Mouse (Mus musculus) MEL (cell line): ENCODE measurements at regions not wholly inside any gene's neighbourhood (a gene's known extent, or its start where the extent isn't known, plus 50 kb on each side); places are given as distances from the start of the nearest gene placed in this dataset.
A peak's percentile ranks its signal among the peaks of the same experiment; 100 is the strongest.

Source experiments
- DNase-seq: peaks from one replicate; pipeline ENCODE4 v3.0.0; 2011; ENCODE audit warnings: low read depth, low spot score
- H3K27ac ChIP-seq: 2 replicates; pipeline ENCODE4 v1.5.1; 2012; ENCODE audit warnings: low read depth, mild to moderate bottlenecking, control low read depth, low read length, moderate library complexity; ENCODE audit not compliant: control insufficient read depth
- H3K27me3 ChIP-seq, 2 experiments: fragments of 150-350 bp in 1 of 2; sonication (generic) in 1 of 2; 2 replicates each; pipeline ENCODE4 v1.6.1; 2012; ENCODE audit warnings: low read length in 2 of 2, mild to moderate bottlenecking in 2 of 2, improper control_type of control experiment in 1 of 2, moderate library complexity in 1 of 2; ENCODE audit not compliant: insufficient read depth in 2 of 2, control insufficient read depth in 1 of 2
- H3K36me3 ChIP-seq, 2 experiments: 2 replicates each; pipeline ENCODE4 v1.6.1; 2012 to 2014; ENCODE audit warnings: low read length in 2 of 2, improper control_type of control experiment in 1 of 2, inconsistent platforms in 1 of 2, mild to moderate bottlenecking in 1 of 2; ENCODE audit not compliant: insufficient read depth in 2 of 2, control insufficient read depth in 1 of 2
- H3K4me1 ChIP-seq, 2 experiments: fragments of 150-350 bp in 1 of 2; sonication (generic) in 1 of 2; 2 replicates each; pipeline ENCODE4 v1.6.1; 2012; ENCODE audit warnings: low read length in 2 of 2, improper control_type of control experiment in 1 of 2, mild to moderate bottlenecking in 1 of 2; ENCODE audit not compliant: insufficient read depth in 2 of 2, control insufficient read depth in 1 of 2
- H3K4me3 ChIP-seq, 2 experiments: fragments of 150-350 bp in 1 of 2; sonication (generic) in 1 of 2; 2 replicates each; pipeline ENCODE4 v1.5.1; 2012; ENCODE audit warnings: low read depth in 2 of 2, low read length in 2 of 2, mild to moderate bottlenecking in 2 of 2, moderate library complexity in 2 of 2, control low read depth in 1 of 2, improper control_type of control experiment in 1 of 2; ENCODE audit not compliant: control insufficient read depth in 1 of 2, insufficient read depth in 1 of 2
- H3K79me2 ChIP-seq: 2 replicates; pipeline ENCODE4 v1.6.1; 2012; ENCODE audit warnings: mild to moderate bottlenecking, low read length, moderate library complexity; ENCODE audit not compliant: control insufficient read depth, poor library complexity, insufficient read depth
- H3K9ac ChIP-seq: 2 replicates; pipeline ENCODE4 v1.6.1; 2012; ENCODE audit warnings: low read depth, mild to moderate bottlenecking, control low read depth, low read length, moderate library complexity; ENCODE audit not compliant: control insufficient read depth, poor library complexity, severe bottlenecking
- H3K9me3 ChIP-seq: fragments of 150-350 bp; sonication (generic); replicated peaks from 2 replicates; pipeline ENCODE4 v1.6.1; 2012; ENCODE audit warnings: mild to moderate bottlenecking, low read length, improper control_type of control experiment, moderate library complexity; ENCODE audit not compliant: insufficient read depth
- CHD1 ChIP-seq: IDR thresholded peaks from 2 replicates; pipeline ENCODE4 v1.6.1; 2012; ENCODE audit warnings: low read depth, mild to moderate bottlenecking, inconsistent platforms, low read length, improper control_type of control experiment
- CHD2 ChIP-seq: IDR thresholded peaks from 2 replicates; pipeline ENCODE4 v1.6.1; 2011; ENCODE audit warnings: low read length, improper control_type of control experiment
- CTCF ChIP-seq, 3 experiments: IDR thresholded peaks in 2 of 3; conservative IDR thresholded peaks in 1 of 3; 2 replicates each; pipeline ENCODE4 v1.5.1; 2011 to 2012; ENCODE audit warnings: low read length in 3 of 3, low read depth in 2 of 3, mild to moderate bottlenecking in 2 of 3, improper control_type of control experiment in 1 of 3, inconsistent platforms in 1 of 3, mixed read lengths in 1 of 3, moderate library complexity in 1 of 3; ENCODE audit not compliant: control insufficient read depth in 1 of 3, insufficient read depth in 1 of 3, poor library complexity in 1 of 3, severe bottlenecking in 1 of 3
- E2F4 ChIP-seq: IDR thresholded peaks from 2 replicates; pipeline ENCODE4 v1.6.1; 2011; ENCODE audit warnings: low read depth, low read length, improper control_type of control experiment, borderline replicate concordance
- ETS1 ChIP-seq: IDR thresholded peaks from 2 replicates; pipeline ENCODE4 v1.6.1; 2012; ENCODE audit warnings: low read depth, mild to moderate bottlenecking, inconsistent platforms, low read length, improper control_type of control experiment, moderate library complexity
- JUND ChIP-seq: IDR thresholded peaks from 2 replicates; pipeline ENCODE4 v1.6.1; 2011; ENCODE audit warnings: low read depth, mild to moderate bottlenecking, improper control_type of control experiment, low read length
- KAT2A ChIP-seq: conservative IDR thresholded peaks from 2 replicates; pipeline ENCODE4 v1.6.1; 2012; ENCODE audit warnings: low read depth, low read length, improper control_type of control experiment, inconsistent platforms
- MAFK ChIP-seq: IDR thresholded peaks from 2 replicates; pipeline ENCODE4 v1.6.1; 2011; ENCODE audit warnings: low read depth, mild to moderate bottlenecking, low read length, improper control_type of control experiment, borderline replicate concordance
- MAX ChIP-seq: IDR thresholded peaks from 2 replicates; pipeline ENCODE4 v1.6.1; 2011; ENCODE audit warnings: low read length, improper control_type of control experiment
- MEF2A ChIP-seq: IDR thresholded peaks from 2 replicates; pipeline ENCODE4 v1.6.1; 2014; ENCODE audit warnings: low read depth, mild to moderate bottlenecking, inconsistent platforms, low read length, improper control_type of control experiment; ENCODE audit not compliant: poor library complexity, insufficient replicate concordance, severe bottlenecking; ENCODE audit errors: extremely low read depth
- MXI1 ChIP-seq: IDR thresholded peaks from 2 replicates; pipeline ENCODE4 v1.6.1; 2011; ENCODE audit warnings: mild to moderate bottlenecking, low read depth, low read length, improper control_type of control experiment
- MYB ChIP-seq: IDR thresholded peaks from 2 replicates; pipeline ENCODE4 v1.6.1; 2011; ENCODE audit warnings: mild to moderate bottlenecking, low read depth, low read length, improper control_type of control experiment
- MYC ChIP-seq: IDR thresholded peaks from 2 replicates; pipeline ENCODE4 v1.6.1; 2011; ENCODE audit warnings: low read depth, mild to moderate bottlenecking, low read length, improper control_type of control experiment, moderate library complexity
- NRF1 ChIP-seq: IDR thresholded peaks from 2 replicates; pipeline ENCODE4 v1.6.1; 2014; ENCODE audit warnings: low read depth, mild to moderate bottlenecking, inconsistent platforms, low read length, improper control_type of control experiment, moderate library complexity; ENCODE audit not compliant: poor library complexity, insufficient read depth, severe bottlenecking
- POLR2A ChIP-seq, 2 experiments: IDR thresholded peaks; 2 replicates each; pipeline ENCODE4 v1.6.1; 2011 to 2012; ENCODE audit warnings: low read length in 2 of 2, mild to moderate bottlenecking in 2 of 2, control low read depth in 1 of 2, improper control_type of control experiment in 1 of 2, low read depth in 1 of 2, moderate library complexity in 1 of 2; ENCODE audit not compliant: control insufficient read depth in 1 of 2, insufficient read depth in 1 of 2, poor library complexity in 1 of 2
- POLR2AphosphoS2 ChIP-seq: IDR thresholded peaks from 2 replicates; pipeline ENCODE4 v1.6.1; 2011; ENCODE audit warnings: low read length, improper control_type of control experiment
- RAD21 ChIP-seq: IDR thresholded peaks from 2 replicates; pipeline ENCODE4 v1.6.1; 2011; ENCODE audit warnings: mild to moderate bottlenecking, low read depth, low read length, improper control_type of control experiment
- RCOR1 ChIP-seq: IDR thresholded peaks from 2 replicates; pipeline ENCODE4 v1.6.1; 2012; ENCODE audit warnings: low read depth, mild to moderate bottlenecking, inconsistent platforms, low read length, improper control_type of control experiment
- SMC3 ChIP-seq: IDR thresholded peaks from 2 replicates; pipeline ENCODE4 v1.6.1; 2011; ENCODE audit warnings: low read depth, low read length, improper control_type of control experiment
- TAL1 ChIP-seq: IDR thresholded peaks from 2 replicates; pipeline ENCODE4 v1.6.1; 2012; ENCODE audit warnings: mild to moderate bottlenecking, inconsistent platforms, low read length, moderate library complexity, mixed read lengths
- TBP ChIP-seq: IDR thresholded peaks from 2 replicates; pipeline ENCODE4 v1.8.0; 2011; ENCODE audit warnings: low read depth, low read length, improper control_type of control experiment
- TCF12 ChIP-seq: IDR thresholded peaks from 2 replicates; pipeline ENCODE4 v1.6.1; 2014; ENCODE audit warnings: low read depth, mild to moderate bottlenecking, inconsistent platforms, low read length, improper control_type of control experiment, moderate library complexity
- USF1 ChIP-seq: IDR thresholded peaks from 2 replicates; pipeline ENCODE4 v1.6.1; 2014; ENCODE audit warnings: low read depth, mild to moderate bottlenecking, inconsistent platforms, low read length, improper control_type of control experiment, moderate library complexity
- ZC3H11A ChIP-seq: IDR thresholded peaks from 2 replicates; pipeline ENCODE4 v1.6.1; 2012; ENCODE audit warnings: low read depth, mild to moderate bottlenecking, inconsistent platforms, low read length, improper control_type of control experiment
- ZKSCAN1 ChIP-seq: IDR thresholded peaks from 2 replicates; pipeline ENCODE4 v1.6.1; 2012; ENCODE audit warnings: low read depth, mild to moderate bottlenecking, inconsistent platforms, low read length, improper control_type of control experiment, moderate library complexity
- ZNF384 ChIP-seq: IDR thresholded peaks from 2 replicates; pipeline ENCODE4 v1.6.1; 2012; ENCODE audit warnings: low read depth, mild to moderate bottlenecking, inconsistent platforms, low read length, improper control_type of control experiment

DNA sequence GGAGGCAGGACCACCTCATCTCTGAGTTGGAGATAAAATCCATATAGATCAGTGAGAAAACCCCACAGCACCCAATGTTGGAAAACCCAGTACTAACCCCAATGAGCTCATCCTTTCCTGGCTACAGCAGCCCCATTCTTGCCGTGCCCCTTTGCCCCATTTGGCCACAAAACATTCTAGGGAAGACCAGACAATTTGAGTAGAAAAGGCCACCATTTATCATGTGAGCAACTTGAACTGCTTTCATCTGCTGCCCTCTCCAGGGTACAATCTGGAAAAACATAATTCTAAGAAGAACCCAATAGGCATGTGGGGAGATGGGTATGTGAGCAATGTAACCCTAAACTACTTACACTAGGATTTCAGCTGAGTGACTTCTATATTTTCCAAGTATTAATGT, 274.7 kb downstream of the Tex13c3 start:
- TF ChIP-seq RAD21, result peak; percentile 3
- TF ChIP-seq CTCF (IDR thresholded peaks at IDR 0.05 in 2 of 3, conservative IDR thresholded peaks at IDR 0.05 in 1 of 3; ENCODE audit: control insufficient read depth in 1 of 3, insufficient read depth in 1 of 3, low read depth in 2 of 3, low read length in 3 of 3, poor library complexity in 1 of 3, severe bottlenecking in 1 of 3), result no peak
- no peak for TF ChIP-seq POLR2A (IDR thresholded peaks at IDR 0.05; ENCODE audit: control insufficient read depth in 1 of 2, insufficient read depth in 1 of 2, low read depth in 1 of 2, low read length in 2 of 2, poor library complexity in 1 of 2)
- TF ChIP-seq NRF1, result no peak
- TF ChIP-seq MAFK, result no peak
- no peak for TF ChIP-seq MYB
- TF ChIP-seq TBP, result no peak
- no peak for TF ChIP-seq USF1
- TF ChIP-seq, all 39 proteins: peak for 1
- Histone ChIP-seq H3K79me2 (no peaks in the 10 kb centered on the region), H3K9me3 (no peaks in the 10 kb centered on the region), H3K27ac (no peak overlapping the region), H3K4me3 (no peak overlapping the region), H3K9ac (no peak overlapping the region), H3K4me1 (no peaks in the 10 kb centered on the region), H3K36me3 (no peaks in the 10 kb centered on the region; a peak in 1 of 4 replicates), H3K27me3 (no peaks in the 10 kb centered on the region)
- DNase-seq, result no peak

DNA sequence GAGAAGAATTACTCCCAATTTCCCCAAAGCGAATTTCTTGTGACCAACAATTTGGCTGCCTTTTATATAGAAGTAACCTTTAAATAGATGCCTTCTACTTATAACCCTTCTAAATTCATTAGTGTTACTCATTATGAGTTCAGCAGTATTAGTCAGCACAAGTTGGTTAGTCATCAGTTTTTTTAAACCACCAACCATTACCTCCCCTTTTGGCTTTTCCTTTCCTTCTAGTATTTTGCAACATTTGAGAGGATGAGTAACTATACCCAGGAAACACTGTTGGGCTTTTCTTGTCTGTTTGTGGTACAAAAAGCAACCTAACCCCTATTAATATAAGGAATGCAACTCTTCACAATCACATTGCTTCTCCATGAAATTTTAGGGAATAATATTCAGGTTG, 278.6 kb downstream of the Tex13c3 start:
- peaks cover 0 to 1% of the 10 kb centered on the region in 2 experiments; a peak in 1 of 4 replicates for H3K36me3 ChIP-seq
- no peaks in the 10 kb centered on the region for H3K27me3 ChIP-seq
- H3K9me3 ChIP-seq, result no peaks in the 10 kb centered on the region
- H3K9ac ChIP-seq, result no peak overlapping the region
- H3K4me3 ChIP-seq, result no peak overlapping the region
- no peaks in the 10 kb centered on the region for H3K79me2 ChIP-seq
- TF ChIP-seq MAX, result no peak
- no peak for TF ChIP-seq ZKSCAN1
- no peak for TF ChIP-seq JUND
- no peak for TF ChIP-seq POLR2A (IDR thresholded peaks at IDR 0.05; ENCODE audit: control insufficient read depth in 1 of 2, insufficient read depth in 1 of 2, low read depth in 1 of 2, low read length in 2 of 2, poor library complexity in 1 of 2)
- TF ChIP-seq RCOR1, result no peak
- TF ChIP-seq NRF1, result no peak
- TF ChIP-seq CHD1, result no peak
- TF ChIP-seq TAL1, result no peak
- TF ChIP-seq ETS1, result no peak
- TF ChIP-seq USF1, result no peak
- TF ChIP-seq MXI1, result no peak
- H3K27ac ChIP-seq, result no peak overlapping the region
- no peak for DNase-seq
- no peaks in the 10 kb centered on the region for H3K4me1 ChIP-seq

DNA sequence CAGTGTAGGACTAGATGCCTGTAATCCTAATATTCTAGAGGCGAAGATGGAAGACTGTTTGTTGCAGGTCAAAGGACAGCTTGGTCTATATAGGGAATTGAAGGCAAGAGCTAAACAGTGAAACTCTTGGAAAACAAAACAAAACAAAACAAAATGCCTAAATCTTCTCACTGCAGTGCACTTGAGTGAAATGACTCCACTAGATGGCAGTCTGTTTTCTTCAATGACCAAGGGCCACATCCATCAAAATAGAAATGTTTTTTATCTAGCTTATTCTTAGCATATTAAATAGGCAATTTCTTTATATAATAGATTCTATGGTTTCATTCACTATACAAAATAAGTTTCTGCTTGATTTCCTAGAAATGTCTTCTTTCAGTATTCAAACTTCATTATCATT, 279.7 kb downstream of the Tex13c3 start:
- H3K79me2 ChIP-seq, result no peaks in the 10 kb centered on the region
- H3K27ac ChIP-seq, result no peak overlapping the region
- peaks cover 0 to 2% of the 10 kb centered on the region in 2 experiments; a peak in 2 of 4 replicates for H3K36me3 ChIP-seq
- no peaks in the 10 kb centered on the region for H3K27me3 ChIP-seq
- H3K9ac ChIP-seq, result no peak overlapping the region
- H3K4me3 ChIP-seq, result no peak overlapping the region
- H3K9me3 ChIP-seq, result no peaks in the 10 kb centered on the region
- no peaks in the 10 kb centered on the region for H3K4me1 ChIP-seq
- TF ChIP-seq CTCF (IDR thresholded peaks at IDR 0.05 in 2 of 3, conservative IDR thresholded peaks at IDR 0.05 in 1 of 3; ENCODE audit: control insufficient read depth in 1 of 3, insufficient read depth in 1 of 3, low read depth in 2 of 3, low read length in 3 of 3, poor library complexity in 1 of 3, severe bottlenecking in 1 of 3), result peak in 2 of 3 experiments; percentile 15 to 59; a peak in 3 of 6 replicates
- no peak for TF ChIP-seq MYB
- peak; percentile 50 for TF ChIP-seq RAD21
- no peak for TF ChIP-seq CHD2
- no peak for TF ChIP-seq KAT2A
- TF ChIP-seq E2F4, result no peak
- TF ChIP-seq TBP, result no peak
- TF ChIP-seq ZNF384, result no peak
- TF ChIP-seq MEF2A, result no peak
- TF ChIP-seq ZKSCAN1, result no peak
- no peak for TF ChIP-seq MYC
- no peak for TF ChIP-seq TCF12
- no peak for TF ChIP-seq POLR2AphosphoS2
- TF ChIP-seq SMC3, result peak; percentile 55
- no peak for TF ChIP-seq JUND
- TF ChIP-seq ZC3H11A, result peak; percentile 25; the same call in 1 of the 2 replicates
- DNase-seq, result peak; percentile 42
